Mouse (Mus musculus) hindbrain, embryonic 14.5 days (tissue): ENCODE measurements around the gene Mmp14. TPM values are rescaled to one million over a fixed set of nuclear protein-coding genes. Genes with fewer than 3 reads are reported as not detected.

ENCODE experiments used
- ATAC-seq: fragments of 200-750 bp; cut with Nextera tagmentation; 2 replicates; pipeline ENCODE4 v1.8.0; 2017; ENCODE audit warnings: moderate number of reproducible peaks, mild to moderate bottlenecking, moderate TSS enrichment, moderate library complexity; ENCODE audit not compliant: low FRiP score
- DNase-seq: peaks from one replicate; pipeline ENCODE4 v3.0.0-alpha.2; 2015; ENCODE audit warnings: low spot score
- H3K27ac ChIP-seq: fragments of 300-500 bp; sonication (generic); 2 replicates; pipeline ENCODE4 v1.5.1; 2014; ENCODE audit warnings: mild to moderate bottlenecking, moderate library complexity
- H3K27me3 ChIP-seq: fragments of 300-500 bp; sonication (generic); 2 replicates; pipeline ENCODE4 v1.6.1; 2014; ENCODE audit warnings: mild to moderate bottlenecking, low read length, mixed read lengths; ENCODE audit not compliant: control insufficient read depth, insufficient read depth
- H3K36me3 ChIP-seq: fragments of 300-500 bp; sonication (generic); replicated peaks from 2 replicates; pipeline ENCODE4 v1.6.1; 2014; ENCODE audit not compliant: control insufficient read depth, insufficient read depth
- H3K4me1 ChIP-seq: fragments of 300-500 bp; sonication (generic); replicated peaks from 2 replicates; pipeline ENCODE4 v1.6.1; 2014; ENCODE audit warnings: antibody characterized with exemption, low read length, mixed read lengths; ENCODE audit not compliant: control insufficient read depth, insufficient read depth
- H3K4me2 ChIP-seq: fragments of 300-500 bp; sonication (generic); replicated peaks from 2 replicates; pipeline ENCODE4 v1.6.1; 2014; ENCODE audit warnings: mild to moderate bottlenecking, moderate library complexity
- H3K4me3 ChIP-seq: fragments of 300-500 bp; sonication (generic); replicated peaks from 2 replicates; pipeline ENCODE4 v1.5.1; 2014; ENCODE audit warnings: mild to moderate bottlenecking, low read length
- H3K9ac ChIP-seq: fragments of 300-500 bp; sonication (generic); 2 replicates; pipeline ENCODE4 v1.6.1; 2014
- H3K9me3 ChIP-seq: fragments of 300-500 bp; sonication (generic); 2 replicates; pipeline ENCODE4 v1.6.1; 2016; ENCODE audit warnings: low read length; ENCODE audit not compliant: control insufficient read depth
- WGBS: fragments of 180-500 bp; shearing (Covaris S2); extraction: QIAGEN DNeasy Blood & Tissue Kit; methylation state at CpG from one replicate; pipeline ENCODE4 v1.1.7; 2014; 5-methylcytosine and 5-hydroxymethylcytosine counted together
- polyA plus RNA-seq: library from polyadenylated mRNA; unstranded; fragments of >200 nt; fragmentation: Nextera tagmentation; extraction: Ambion mirVana; gene quantifications from 2 replicates; pipeline ENCODE4 v1.2.1, GENCODE M21; 2014

Gene Mmp14
- polyA plus RNA-seq, 1 experiment from 2014 or later = 43.6 TPM

GRCm38 (mm10) chr14:54394309-54394708 is 37.1 kb upstream of the Mmp14 start:
- DNase-seq (no peak), ATAC-seq (no peak)

GRCm38 (mm10) chr14:54396685-54397084 is 34.7 kb upstream of the Mmp14 start:
- Histone ChIP-seq H3K27me3 (no peaks in the 10 kb centered on the region), H3K9me3 (no peaks in the 10 kb centered on the region), H3K4me3 (no peak overlapping the region), H3K4me2 (no peak overlapping the region), H3K4me1 (no peaks in the 10 kb centered on the region), H3K27ac (no peak overlapping the region), H3K9ac (no peak overlapping the region), H3K36me3 (no peaks in the 10 kb centered on the region)
- WGBS = 87% methylated on average over 7 of the region's 7 CpGs
- ATAC-seq (no peak), DNase-seq (no peak)

More at GRCm38 (mm10) chr14:54394309-54394708, 37.1 kb upstream of the Mmp14 start:
- H3K4me1 ChIP-seq = no peaks in the 10 kb centered on the region
- H3K27ac ChIP-seq = no peak overlapping the region
- no peaks in the 10 kb centered on the region for H3K9me3 ChIP-seq
- H3K4me3 ChIP-seq = no peak overlapping the region
- no peaks in the 10 kb centered on the region for H3K27me3 ChIP-seq
- no peaks in the 10 kb centered on the region for H3K36me3 ChIP-seq
- H3K4me2 ChIP-seq = no peak overlapping the region
- no peak overlapping the region for H3K9ac ChIP-seq

- Histone ChIP-seq H3K9me3 (no peaks in the 10 kb centered on the region), H3K9ac (no peak overlapping the region), H3K4me3 (no peak overlapping the region), H3K27ac (no peak overlapping the region), H3K36me3 (no peaks in the 10 kb centered on the region), H3K27me3 (no peaks in the 10 kb centered on the region), H3K4me2 (no peak overlapping the region), H3K4me1 (no peaks in the 10 kb centered on the region)
- DNase-seq = no peak
- no peak for ATAC-seq
- 82% methylated on average over 7 of the region's 7 CpGs for WGBS
Measured at GRCm38 (mm10) chr14:54397872-54398527, 33.4 kb upstream of the Mmp14 start.

- H3K27ac ChIP-seq = no peak overlapping the region
- WGBS = 86% methylated on average over 7 of the region's 7 CpGs
- no peak overlapping the region for H3K4me2 ChIP-seq
- no peaks in the 10 kb centered on the region for H3K27me3 ChIP-seq
- no peaks in the 10 kb centered on the region for H3K4me1 ChIP-seq
- ATAC-seq (no peak), DNase-seq (no peak)
- H3K36me3 ChIP-seq = no peaks in the 10 kb centered on the region
- H3K4me3 ChIP-seq = no peak overlapping the region
- no peak overlapping the region for H3K9ac ChIP-seq
- no peaks in the 10 kb centered on the region for H3K9me3 ChIP-seq
Measured at GRCm38 (mm10) chr14:54398528-54398916, 32.9 kb upstream of the Mmp14 start.

GRCm38 (mm10) chr14:54398921-54399382 is 32.5 kb upstream of the Mmp14 start:
- no peak for ATAC-seq

GRCm38 (mm10) chr14:54401723-54402122 is 29.7 kb upstream of the Mmp14 start:
- WGBS = 87% methylated on average over 3 of the region's 3 CpGs
- H3K9ac ChIP-seq = no peak overlapping the region
- H3K27me3 ChIP-seq = no peaks in the 10 kb centered on the region
- H3K4me2 ChIP-seq = no peak overlapping the region
- H3K36me3 ChIP-seq = no peaks in the 10 kb centered on the region
- no peaks in the 10 kb centered on the region for H3K9me3 ChIP-seq
- ATAC-seq = no peak
- no peak for DNase-seq
- H3K27ac ChIP-seq = no peak overlapping the region
- H3K4me3 ChIP-seq = no peak overlapping the region
- no peaks in the 10 kb centered on the region for H3K4me1 ChIP-seq

More at GRCm38 (mm10) chr14:54398921-54399382, 32.5 kb upstream of the Mmp14 start:
- Histone ChIP-seq H3K36me3 (no peaks in the 10 kb centered on the region), H3K9me3 (no peaks in the 10 kb centered on the region), H3K4me2 (no peak overlapping the region), H3K4me3 (no peak overlapping the region), H3K9ac (no peak overlapping the region), H3K4me1 (no peaks in the 10 kb centered on the region), H3K27ac (no peak overlapping the region), H3K27me3 (no peaks in the 10 kb centered on the region)
- no peak for DNase-seq
- 70% methylated on average over 8 of the region's 8 CpGs for WGBS

GRCm38 (mm10) chr14:54408336-54409056 is 22.9 kb upstream of the Mmp14 start:
- DNase-seq (no peak), ATAC-seq (no peak)
- Histone ChIP-seq H3K4me3 (no peak overlapping the region), H3K9me3 (no peaks in the 10 kb centered on the region), H3K27me3 (peaks cover 4% of the 10 kb centered on the region; the same call in 1 of the 2 replicates), H3K27ac (no peak overlapping the region), H3K4me2 (0 out of 2 replicates have a peak overlapping the region, but pooled peaks have one; percentile 4), H3K36me3 (no peaks in the 10 kb centered on the region), H3K9ac (no peak overlapping the region), H3K4me1 (no peaks in the 10 kb centered on the region)
- WGBS = 81% methylated on average over 25 of the region's 25 CpGs

GRCm38 (mm10) chr14:54409057-54409645 is 22.3 kb upstream of the Mmp14 start:
- H3K4me2 ChIP-seq = 0 out of 2 replicates have a peak overlapping the region, but pooled peaks have one; percentile 18
- no peak for ATAC-seq

More at GRCm38 (mm10) chr14:54409057-54409645, 22.3 kb upstream of the Mmp14 start:
- Histone ChIP-seq H3K9me3 (no peaks in the 10 kb centered on the region), H3K27me3 (peaks cover 11% of the 10 kb centered on the region; the same call in 1 of the 2 replicates), H3K36me3 (no peaks in the 10 kb centered on the region), H3K4me1 (no peaks in the 10 kb centered on the region), H3K4me3 (no peak overlapping the region), H3K9ac (peak overlapping the region; percentile 18; the same call in 1 of the 2 replicates), H3K27ac (no peak overlapping the region)
- no peak for DNase-seq
- 76% methylated on average over 7 of the region's 7 CpGs for WGBS
